Mouse (Mus musculus) lung, adult 2 months (tissue): ENCODE data around the gene Mfsd2b.

ENCODE experiments used
- CTCF ChIP-seq: fragments of 200-500 bp; IDR thresholded peaks from 2 replicates; pipeline ENCODE4 v1.5.1; 2011; ENCODE audit warnings: mild to moderate bottlenecking, low read length, control low read depth; ENCODE audit not compliant: insufficient read depth
- POLR2A ChIP-seq: fragments of 200-500 bp; IDR thresholded peaks from 2 replicates; pipeline ENCODE4 v1.6.1; 2011; ENCODE audit warnings: low read depth, mild to moderate bottlenecking, control low read depth, low read length, borderline replicate concordance; ENCODE audit errors: extremely low read depth

- TF ChIP-seq CTCF, result no peak
- no peak for TF ChIP-seq POLR2A
Measured at GRCm38 (mm10) chr12:4875623-4876022, 1.5 kb upstream of the Mfsd2b start.
